Mouse (Mus musculus): Measurements from ENCODE around the gene Focad.

Focad gene

DNA sequence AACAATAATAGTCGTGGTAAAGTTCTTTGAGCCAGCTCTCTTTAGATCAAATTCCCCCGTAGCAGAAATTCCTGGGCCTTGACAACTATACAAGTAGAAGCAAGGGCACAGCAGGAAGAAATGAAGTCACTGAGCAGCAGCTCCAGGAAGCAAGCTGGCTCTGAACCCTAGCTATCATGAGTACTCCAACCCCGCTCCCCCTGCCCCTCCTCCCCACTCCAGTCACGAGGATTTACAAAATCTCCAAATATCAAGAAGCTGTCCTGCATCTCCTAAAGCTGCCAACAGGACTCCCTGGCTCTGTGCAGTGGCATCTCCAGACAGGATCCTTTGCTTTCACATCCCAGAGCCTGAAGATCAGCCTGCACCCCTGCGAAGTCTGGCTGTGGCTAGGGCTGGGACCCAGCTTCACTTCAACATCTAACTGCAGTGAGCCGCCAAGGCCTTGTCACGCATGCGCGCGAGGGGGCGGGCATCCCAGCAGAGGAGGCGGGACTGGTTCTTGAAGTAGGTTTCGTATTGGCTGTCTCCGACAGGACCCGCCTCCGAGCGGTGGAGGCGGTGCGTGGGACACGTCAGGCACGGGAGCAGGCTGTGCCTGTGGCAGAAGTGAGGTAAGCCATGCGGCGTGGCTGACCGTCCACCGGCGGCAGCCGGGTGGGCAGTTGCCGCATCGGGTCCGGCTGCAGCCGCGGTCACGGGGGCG lies at the start of gene Focad:
Gene Focad, plus strand, starts transcription at position 568 of the 706 bp plus-strand sequence.
- in situ Hi-C loops (cut with MboI; ENCODE audit: low pct_unique_long_range_greater_than_20kb in 1 of 2, low sequenced_read_pairs in 2 of 2, unreplicated experiment in 1 of 2): no loop called here

DNA sequence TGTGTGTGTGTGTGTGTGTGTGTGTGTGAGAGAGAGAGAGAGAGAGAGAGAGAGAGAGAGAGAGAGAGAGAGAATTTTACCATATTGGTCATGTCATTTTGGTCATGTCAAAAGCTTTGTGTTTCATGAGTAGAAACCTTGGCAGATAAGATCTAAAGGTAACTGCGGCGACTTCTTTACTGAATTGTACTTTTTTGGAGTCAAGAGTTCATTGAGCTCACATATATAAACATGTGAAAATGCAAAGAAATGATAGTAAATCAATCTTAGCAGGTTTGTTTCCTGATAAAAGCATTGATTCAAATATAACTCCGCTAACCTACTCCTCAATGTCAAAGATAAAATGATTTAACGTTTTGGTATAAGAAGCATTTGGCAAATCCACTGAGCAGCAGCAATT lies 49.3 kb upstream of the Focad start:
- in situ Hi-C loops (cut with MboI; ENCODE audit: low pct_unique_long_range_greater_than_20kb in 1 of 2, low sequenced_read_pairs in 2 of 2, unreplicated experiment in 1 of 2): loop anchor here in 1 of 2 experiments (25.0 kb wide), 1 partner anchor 292 kb away; no protein-coding TSS in a partner anchor

DNA sequence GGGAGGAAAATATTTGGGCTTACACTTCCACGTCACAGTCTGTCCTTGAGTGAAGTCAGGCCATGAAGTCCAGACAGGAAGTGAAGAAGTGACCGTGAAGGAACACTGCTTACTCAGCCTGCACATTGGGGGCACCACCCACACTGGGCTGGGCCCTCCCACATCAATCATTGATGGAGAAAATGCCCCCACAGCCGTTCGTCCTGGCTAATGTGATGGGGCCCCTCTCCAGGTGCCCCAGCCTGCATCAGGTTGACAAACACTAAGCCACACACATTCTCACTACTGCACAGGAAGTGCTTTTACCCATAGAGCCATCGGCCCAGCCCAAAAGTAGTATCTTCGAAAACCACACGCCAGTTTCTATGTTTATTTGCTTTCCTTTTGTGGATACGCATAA lies 48.1 kb upstream of the Focad start:
- in situ Hi-C loops (cut with MboI; ENCODE audit: low pct_unique_long_range_greater_than_20kb in 1 of 2, low sequenced_read_pairs in 2 of 2, unreplicated experiment in 1 of 2): loop anchor here in 1 of 2 experiments (25.0 kb wide), 1 partner anchor 291 kb away; no protein-coding TSS in a partner anchor

DNA sequence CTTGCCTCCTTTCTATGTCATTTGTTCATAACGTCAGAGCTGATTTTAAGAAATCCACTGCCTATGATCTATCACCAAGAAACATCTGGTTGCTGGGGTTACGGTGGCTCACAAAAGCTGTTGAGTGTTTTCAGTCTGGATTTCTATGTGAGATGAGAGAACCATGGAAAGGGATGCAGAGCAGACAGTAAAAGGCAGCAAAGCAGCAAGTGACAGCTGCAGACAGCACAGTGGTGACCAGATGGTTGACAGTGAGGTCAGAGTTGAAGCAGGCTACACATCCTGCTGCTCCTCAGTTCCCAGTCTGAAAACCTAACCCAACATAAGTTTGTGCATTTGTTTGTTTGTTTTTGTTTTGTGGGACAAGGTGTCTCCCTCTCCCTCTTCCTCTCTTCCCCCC lies 19.0 kb upstream of the Focad start:
- in situ Hi-C loops (cut with MboI; ENCODE audit: low pct_unique_long_range_greater_than_20kb in 1 of 2, low sequenced_read_pairs in 2 of 2, unreplicated experiment in 1 of 2): no loop called here

DNA sequence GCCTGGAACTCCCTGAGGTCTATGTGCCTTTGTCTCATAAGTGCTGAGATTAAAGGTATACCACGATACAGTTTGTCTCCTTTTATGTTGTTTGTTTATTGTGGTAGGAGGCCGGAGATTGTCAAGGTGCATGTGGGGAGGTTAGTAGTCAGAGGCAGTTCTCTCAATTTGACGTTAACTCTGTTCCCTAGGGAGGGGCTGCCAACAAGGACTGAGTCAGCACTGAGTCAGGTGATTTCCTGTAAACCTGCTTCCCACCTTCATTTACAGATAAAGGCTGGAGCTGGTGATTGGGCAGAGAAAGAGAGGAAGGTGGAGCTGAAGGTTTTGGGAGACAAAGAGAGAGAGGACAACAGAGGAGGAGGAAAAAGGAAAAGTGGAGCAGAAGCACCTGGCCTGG lies 15.4 kb upstream of the Focad start:
- in situ Hi-C loops (cut with MboI; ENCODE audit: low pct_unique_long_range_greater_than_20kb in 1 of 2, low sequenced_read_pairs in 2 of 2, unreplicated experiment in 1 of 2): no loop called here

DNA sequence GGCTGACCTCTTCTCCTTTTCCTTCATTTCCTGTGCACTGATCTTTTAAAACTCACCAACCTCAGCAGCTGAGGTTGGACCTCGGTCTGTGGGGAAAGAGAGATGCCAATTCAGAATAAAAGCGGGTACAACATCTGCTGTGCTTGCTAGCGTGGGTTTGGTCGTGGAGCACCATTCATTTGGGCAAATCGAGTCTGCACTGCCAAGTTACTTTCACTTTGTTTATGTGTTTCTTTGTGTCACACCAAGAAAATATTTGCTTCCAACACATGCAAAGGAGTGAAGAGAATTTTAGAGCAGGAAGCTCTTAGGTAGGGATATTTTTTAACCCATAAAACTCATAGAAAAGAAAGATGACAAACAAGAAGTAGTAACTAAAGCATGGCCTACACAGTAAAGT lies 13.0 kb upstream of the Focad start:
- in situ Hi-C loops (cut with MboI; ENCODE audit: low pct_unique_long_range_greater_than_20kb in 1 of 2, low sequenced_read_pairs in 2 of 2, unreplicated experiment in 1 of 2): no loop called here

DNA sequence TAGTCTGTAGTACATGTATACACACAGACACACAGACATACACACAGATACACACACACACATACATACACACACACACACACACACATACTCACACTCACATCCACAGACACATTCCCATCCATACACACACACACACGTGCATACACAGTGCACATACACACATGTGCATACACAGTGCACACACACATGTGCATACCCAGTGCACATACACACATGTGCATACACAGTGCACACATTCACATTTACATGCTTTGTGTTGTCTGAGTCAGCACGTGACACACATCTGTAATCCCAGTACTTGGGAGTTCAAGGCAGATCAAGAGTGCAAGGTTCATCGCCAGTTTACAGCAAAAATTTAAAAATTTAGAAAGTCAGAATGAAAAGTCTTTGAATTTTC lies 12.5 kb upstream of the Focad start:
- in situ Hi-C loops (cut with MboI; ENCODE audit: low pct_unique_long_range_greater_than_20kb in 1 of 2, low sequenced_read_pairs in 2 of 2, unreplicated experiment in 1 of 2): no loop called here

DNA sequence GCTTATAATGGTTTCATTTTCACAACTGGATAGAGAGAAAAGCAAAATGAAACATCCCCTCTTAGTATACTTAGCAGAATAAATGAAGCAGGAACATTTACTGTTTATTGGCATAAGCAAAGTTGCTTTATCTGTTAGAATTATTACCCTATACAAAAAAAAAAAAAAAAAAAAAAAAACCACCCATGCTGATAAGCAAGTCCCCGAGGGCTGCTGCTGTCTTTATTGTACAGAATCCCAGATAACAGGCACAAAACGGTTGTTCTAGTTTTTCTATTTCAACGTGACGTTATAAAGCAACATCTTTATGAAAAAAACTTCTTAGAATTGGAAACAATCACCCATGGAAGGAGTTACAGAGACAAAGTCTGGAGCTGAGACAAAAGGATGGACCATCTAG lies 12.0 kb upstream of the Focad start:
- in situ Hi-C loops (cut with MboI; ENCODE audit: low pct_unique_long_range_greater_than_20kb in 1 of 2, low sequenced_read_pairs in 2 of 2, unreplicated experiment in 1 of 2): no loop called here

DNA sequence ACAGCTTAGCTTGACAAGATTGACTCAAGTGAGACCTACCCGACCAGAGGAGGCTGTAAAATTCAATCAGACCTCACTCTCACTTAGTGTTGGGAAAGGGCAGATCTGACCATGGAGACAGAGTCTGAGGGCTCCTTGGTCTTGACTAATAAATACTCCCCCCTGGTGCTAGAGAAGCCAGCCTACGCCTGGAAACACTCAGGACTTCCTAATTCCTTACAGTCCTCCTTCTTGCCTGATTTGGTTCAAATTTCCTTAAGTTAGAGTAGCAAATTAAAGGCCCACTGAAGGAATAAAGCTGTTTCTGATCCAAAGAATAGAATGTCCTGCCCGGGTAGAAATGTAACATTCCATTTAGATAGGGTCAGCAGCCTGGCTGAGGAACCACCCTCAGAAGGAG lies 10.6 kb upstream of the Focad start:
- in situ Hi-C loops (cut with MboI; ENCODE audit: low pct_unique_long_range_greater_than_20kb in 1 of 2, low sequenced_read_pairs in 2 of 2, unreplicated experiment in 1 of 2): no loop called here

DNA sequence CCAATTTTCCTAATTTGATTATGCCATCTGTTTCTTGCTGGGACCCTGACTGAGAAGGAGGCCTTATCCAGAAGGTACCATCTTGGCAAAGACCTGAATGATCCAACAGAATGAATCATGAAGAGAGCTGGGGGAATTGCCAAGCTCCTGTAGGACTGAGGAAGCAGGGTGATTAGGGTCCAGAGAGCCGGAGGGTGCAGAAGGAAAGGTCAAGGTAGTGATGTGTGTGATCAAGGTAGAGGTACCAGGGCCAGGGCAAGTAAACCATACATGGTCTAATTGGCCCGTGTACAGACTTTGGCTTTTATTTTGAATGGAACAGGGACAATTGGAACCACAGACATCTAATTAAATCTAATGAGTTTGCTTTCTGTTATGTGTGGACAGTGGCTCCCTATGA lies 4.1 kb upstream of the Focad start:
- in situ Hi-C loops (cut with MboI; ENCODE audit: low pct_unique_long_range_greater_than_20kb in 1 of 2, low sequenced_read_pairs in 2 of 2, unreplicated experiment in 1 of 2): no loop called here

DNA sequence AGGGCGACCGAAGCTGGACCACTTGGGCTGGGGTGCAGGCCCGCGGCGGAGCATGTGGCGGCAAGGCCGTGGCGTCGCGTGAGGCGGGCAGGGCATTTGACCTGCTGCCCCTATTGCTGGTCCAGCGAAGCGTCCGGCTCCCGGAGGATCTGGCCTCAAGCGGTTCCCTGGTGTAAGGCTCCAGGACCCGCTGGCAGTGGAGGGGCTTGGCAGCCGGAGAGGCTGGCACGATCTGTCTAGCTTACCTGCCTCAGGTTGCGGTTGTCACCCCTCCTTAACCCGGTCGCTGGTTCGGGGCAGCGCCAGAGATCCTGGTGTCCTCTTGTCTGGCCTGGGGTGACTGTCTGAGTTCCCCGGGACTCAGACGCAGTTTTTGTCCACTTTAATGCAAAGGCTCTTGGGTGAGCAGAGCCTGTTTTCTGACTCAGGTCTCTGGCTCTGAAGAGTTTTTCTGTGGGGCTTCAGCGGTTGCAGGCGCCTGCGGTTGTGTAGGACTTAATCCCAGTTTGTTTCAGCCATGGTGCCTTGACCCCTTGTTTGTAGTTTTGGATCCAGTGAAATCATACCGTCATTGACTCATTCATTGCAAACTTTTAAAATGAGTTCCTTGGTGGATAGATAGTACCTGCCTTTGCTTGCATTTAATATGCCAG lies 465 bp downstream of the Focad start:
- in situ Hi-C loops (cut with MboI; ENCODE audit: low pct_unique_long_range_greater_than_20kb in 1 of 2, low sequenced_read_pairs in 2 of 2, unreplicated experiment in 1 of 2): no loop called here

DNA sequence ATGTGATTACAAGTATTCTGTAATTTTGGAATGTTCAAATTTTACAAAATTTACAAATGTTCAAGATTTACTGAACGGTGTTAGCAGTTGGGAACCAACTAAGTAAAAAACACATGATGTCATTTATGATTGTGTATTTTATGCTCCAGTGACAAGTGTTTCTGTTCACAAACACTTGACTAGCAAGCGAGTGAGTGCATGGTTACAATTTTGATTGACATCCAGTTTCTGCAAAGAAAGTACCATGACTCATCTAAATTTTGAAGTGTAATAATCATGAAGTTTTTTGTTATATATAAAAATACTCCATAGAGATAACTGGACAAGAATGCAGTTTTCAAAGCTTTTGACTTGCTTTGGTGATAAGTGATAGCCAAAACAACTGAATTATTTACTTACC lies 1.3 kb downstream of the Focad start:
- in situ Hi-C loops (cut with MboI; ENCODE audit: low pct_unique_long_range_greater_than_20kb in 1 of 2, low sequenced_read_pairs in 2 of 2, unreplicated experiment in 1 of 2): no loop called here

DNA sequence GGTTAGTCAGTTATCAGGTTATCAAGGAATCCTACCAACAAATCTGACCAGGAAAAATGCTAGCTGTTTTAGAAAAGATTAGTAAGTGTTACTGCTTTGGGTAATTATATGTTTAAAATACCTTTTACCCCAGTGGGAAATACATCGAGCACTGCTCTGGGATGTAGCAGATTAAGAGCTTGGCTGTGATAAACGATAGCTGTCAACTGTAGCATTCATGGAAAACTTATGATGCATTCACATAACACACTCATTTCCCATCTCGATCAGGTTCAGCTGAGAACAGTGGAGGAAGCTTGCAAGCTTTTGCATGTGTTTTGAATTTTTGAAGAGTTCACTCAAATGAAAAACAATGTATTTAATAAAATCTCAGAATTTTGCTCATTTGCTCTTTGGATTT lies 14.2 kb downstream of the Focad start:
- in situ Hi-C loops (cut with MboI; ENCODE audit: low pct_unique_long_range_greater_than_20kb in 1 of 2, low sequenced_read_pairs in 2 of 2, unreplicated experiment in 1 of 2): no loop called here

DNA sequence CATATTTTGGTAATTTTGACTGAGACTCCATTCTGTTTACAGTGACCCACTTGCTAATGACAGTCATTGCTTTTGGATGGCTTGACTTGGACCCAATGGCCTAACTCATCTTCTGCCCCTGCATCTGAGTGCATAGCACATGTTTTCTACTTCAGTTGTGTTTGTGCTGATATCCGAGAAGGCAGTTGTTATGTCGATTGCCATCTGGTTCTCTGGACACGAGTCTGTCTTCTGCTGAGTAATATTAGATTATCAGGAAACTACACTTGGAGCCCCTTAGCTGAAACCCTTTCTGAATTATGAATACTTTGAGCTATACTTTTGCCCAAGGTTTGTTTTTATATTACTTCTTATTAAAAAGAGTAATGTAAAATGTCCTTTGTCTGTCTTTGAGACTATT lies 22.9 kb downstream of the Focad start:
- in situ Hi-C loops (cut with MboI; ENCODE audit: low pct_unique_long_range_greater_than_20kb in 1 of 2, low sequenced_read_pairs in 2 of 2, unreplicated experiment in 1 of 2): no loop called here

DNA sequence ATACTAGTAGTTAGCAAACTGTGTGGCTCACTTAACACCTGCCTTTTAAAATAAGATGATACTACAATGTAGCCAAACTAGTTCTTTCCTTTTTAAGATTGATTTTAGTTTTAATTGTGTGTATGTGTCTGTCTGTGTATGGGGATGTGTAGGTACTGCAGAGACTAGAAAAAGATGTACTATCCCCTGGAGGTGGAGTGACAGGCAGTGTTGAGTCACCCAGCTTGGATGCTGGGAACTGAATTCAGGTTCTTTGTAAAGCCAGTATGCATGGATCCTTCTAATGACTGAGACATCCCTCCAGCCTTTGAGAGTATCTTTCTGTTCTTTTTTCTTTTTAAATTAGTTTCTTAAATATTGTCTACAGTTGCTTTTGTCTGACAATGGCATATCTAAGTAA lies 23.5 kb downstream of the Focad start:
- in situ Hi-C loops (cut with MboI; ENCODE audit: low pct_unique_long_range_greater_than_20kb in 1 of 2, low sequenced_read_pairs in 2 of 2, unreplicated experiment in 1 of 2): no loop called here

DNA sequence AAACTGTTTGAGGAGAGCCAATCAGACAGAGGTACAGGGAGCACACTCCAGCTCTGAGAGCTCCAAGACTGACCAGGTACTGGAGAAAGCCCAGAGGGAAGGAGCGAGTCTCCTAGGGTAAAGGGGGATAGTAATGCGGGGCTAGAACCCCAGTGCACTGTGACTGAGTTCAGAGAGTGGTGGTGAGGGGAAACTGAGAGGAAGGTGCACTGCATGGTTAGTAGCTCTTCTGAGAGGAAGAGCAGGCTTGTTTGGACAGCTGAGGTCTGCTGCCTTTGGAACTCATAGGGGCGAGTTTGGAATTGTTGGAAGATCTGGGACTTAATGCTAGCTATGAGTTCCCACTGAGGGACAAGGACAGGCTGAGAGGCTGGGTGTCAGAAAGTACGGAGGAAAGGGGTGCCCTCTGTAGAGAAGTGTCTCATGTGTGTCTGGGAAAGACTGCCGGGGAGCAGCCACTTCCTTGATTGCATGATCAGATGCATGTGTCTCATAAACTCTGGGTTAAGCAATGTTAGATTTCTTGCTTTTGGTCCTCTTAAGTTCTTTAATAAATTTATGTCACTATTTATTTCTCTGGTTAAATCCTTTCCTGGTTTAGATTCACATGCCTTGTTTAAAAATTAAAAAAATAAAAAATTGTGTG lies 24.4 kb downstream of the Focad start:
- in situ Hi-C loops (cut with MboI; ENCODE audit: low pct_unique_long_range_greater_than_20kb in 1 of 2, low sequenced_read_pairs in 2 of 2, unreplicated experiment in 1 of 2): no loop called here

DNA sequence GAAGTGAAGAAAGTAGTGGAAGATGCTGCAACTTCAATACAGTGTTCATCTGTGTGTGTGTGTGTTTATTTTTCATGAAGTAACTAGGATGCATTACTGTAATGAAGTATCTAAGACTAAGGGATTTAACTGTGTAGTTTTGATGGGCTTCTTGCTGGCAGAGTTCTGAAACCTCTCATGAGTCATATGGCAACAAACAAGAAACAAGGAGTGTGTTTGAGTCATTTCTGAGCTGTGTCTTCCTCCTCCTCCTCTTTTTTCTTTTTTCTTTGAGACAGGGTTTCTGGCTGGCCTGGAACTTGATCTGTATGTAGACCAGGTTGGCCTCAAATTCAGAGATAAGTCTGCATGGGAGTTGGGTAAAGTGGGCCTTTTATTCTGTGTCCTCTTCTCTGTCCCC lies 25.7 kb downstream of the Focad start:
- in situ Hi-C loops (cut with MboI; ENCODE audit: low pct_unique_long_range_greater_than_20kb in 1 of 2, low sequenced_read_pairs in 2 of 2, unreplicated experiment in 1 of 2): no loop called here

DNA sequence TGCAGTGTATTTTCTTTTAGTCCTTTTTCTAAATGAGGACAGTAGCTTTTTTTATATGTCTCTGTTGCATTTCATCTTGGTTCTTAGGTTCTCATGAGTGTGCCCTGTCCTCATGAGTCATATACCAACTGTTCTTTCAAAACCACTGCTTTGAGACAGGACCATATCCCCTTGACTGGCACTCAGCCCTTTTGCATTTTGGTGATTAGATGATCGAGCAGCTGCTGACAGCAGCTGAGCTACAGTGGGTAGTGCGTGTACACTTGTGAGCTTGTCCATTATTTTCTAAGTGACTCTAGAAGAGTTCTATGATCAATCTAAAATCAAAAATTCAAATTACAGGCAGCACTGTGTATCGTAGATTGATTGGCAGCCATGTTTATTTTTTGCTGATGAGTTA lies 28.0 kb downstream of the Focad start:
- in situ Hi-C loops (cut with MboI; ENCODE audit: low pct_unique_long_range_greater_than_20kb in 1 of 2, low sequenced_read_pairs in 2 of 2, unreplicated experiment in 1 of 2): no loop called here

DNA sequence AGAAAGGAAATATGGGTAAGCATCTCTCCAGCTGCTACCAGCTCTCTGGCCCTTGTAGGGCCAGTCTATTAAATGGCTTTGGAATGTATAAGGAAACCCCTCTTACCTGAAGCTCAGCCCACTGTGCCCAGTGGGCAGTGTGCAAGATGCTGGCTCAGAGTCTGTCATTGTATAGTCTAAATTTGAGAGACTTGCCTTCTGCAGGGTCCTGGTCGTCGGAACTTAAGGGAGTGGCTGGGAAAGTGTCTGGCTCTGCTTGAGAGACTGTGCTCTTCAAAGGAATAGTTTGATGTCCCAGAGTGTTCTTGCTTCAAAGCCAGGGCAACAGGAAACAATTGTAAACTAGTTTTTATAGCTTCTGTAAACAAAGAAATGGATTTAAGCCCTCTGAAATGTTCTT lies 41.5 kb downstream of the Focad start:
- in situ Hi-C loops (cut with MboI; ENCODE audit: low pct_unique_long_range_greater_than_20kb in 1 of 2, low sequenced_read_pairs in 2 of 2, unreplicated experiment in 1 of 2): no loop called here

DNA sequence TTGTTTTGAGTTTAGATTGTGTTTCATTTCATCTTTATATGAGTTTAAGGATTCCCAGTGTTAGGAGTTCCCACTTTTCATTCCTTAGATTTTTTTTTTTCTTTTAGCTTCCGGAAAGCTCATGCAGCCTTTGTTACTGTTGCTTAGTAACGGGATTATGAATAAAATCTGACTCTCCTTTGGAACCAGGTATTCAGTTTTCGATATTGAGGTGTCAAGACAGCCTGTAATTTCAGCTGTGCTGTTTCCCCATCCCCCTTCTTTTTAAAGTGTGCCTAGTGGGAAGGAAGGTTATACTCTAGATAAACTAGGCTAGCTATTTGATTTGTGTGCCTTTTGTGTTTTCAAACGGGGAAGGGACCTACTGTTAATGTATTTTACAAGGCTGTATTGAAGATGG lies 42.1 kb downstream of the Focad start:
- in situ Hi-C loops (cut with MboI; ENCODE audit: low pct_unique_long_range_greater_than_20kb in 1 of 2, low sequenced_read_pairs in 2 of 2, unreplicated experiment in 1 of 2): no loop called here
